Mouse (Mus musculus): ENCODE measurements around the gene Fam227a.

The Fam227a gene

GRCm38 (mm10) chr15:79616729-79617128 lies 42.0 kb downstream of the Fam227a start:
- no peak for DNase-seq (ENCODE audit: low spot score)

GRCm38 (mm10) chr15:79615501-79615900 lies 43.3 kb downstream of the Fam227a start:
- no peak for DNase-seq (ENCODE audit: low spot score)

GRCm38 (mm10) chr15:79609226-79609625 lies 49.5 kb downstream of the Fam227a start:
- no peak for DNase-seq (ENCODE audit: low spot score)

- DNase-seq (ENCODE audit: low spot score) = no peak
Measured at GRCm38 (mm10) chr15:79608214-79608613, 50.5 kb downstream of the Fam227a start.

- no peak for DNase-seq (ENCODE audit: low spot score)
Measured at GRCm38 (mm10) chr15:79607757-79608156, 51.0 kb downstream of the Fam227a start.

GRCm38 (mm10) chr15:79606161-79606560 lies 52.6 kb downstream of the Fam227a start:
- DNase-seq (ENCODE audit: low spot score) = no peak

- no peak for DNase-seq (ENCODE audit: low spot score)
Measured at GRCm38 (mm10) chr15:79604990-79605665, 53.6 kb downstream of the Fam227a start, which contains the start of gene Dmc1. Gene Dmc1 (minus strand): TSS chr15:79605109.

GRCm38 (mm10) chr15:79600176-79600575 lies 58.6 kb downstream of the Fam227a start:
- no peak for DNase-seq (ENCODE audit: low spot score)

GRCm38 (mm10) chr15:79598715-79599114 lies 60.0 kb downstream of the Fam227a start:
- DNase-seq (ENCODE audit: low spot score) = no peak

- DNase-seq (ENCODE audit: low spot score) = no peak
Measured at GRCm38 (mm10) chr15:79581581-79581980, 77.2 kb downstream of the Fam227a start.

- DNase-seq (ENCODE audit: low spot score) = no peak
Measured at GRCm38 (mm10) chr15:79577671-79578426, 80.9 kb downstream of the Fam227a start.

- no peak for DNase-seq (ENCODE audit: low spot score)
Measured at GRCm38 (mm10) chr15:79576947-79577346, 81.8 kb downstream of the Fam227a start.

- no peak for DNase-seq (ENCODE audit: low spot score)
Measured at GRCm38 (mm10) chr15:79575543-79576222, 83.1 kb downstream of the Fam227a start.

GRCm38 (mm10) chr15:79562417-79562816 lies 96.3 kb downstream of the Fam227a start:
- DNase-seq (ENCODE audit: low spot score) = no peak

GRCm38 (mm10) chr15:79559649-79560048 lies 99.1 kb downstream of the Fam227a start:
- no peak for DNase-seq (ENCODE audit: low spot score)

All from spleen, adult 12 weeks (tissue).